Mouse (Mus musculus) CD4-positive naive resting alpha-beta T cell, adult 57 days (primary cell): Measurements from ENCODE around the gene Chst8. TPM values are rescaled to one million over a fixed set of nuclear protein-coding genes. Genes with fewer than 3 reads are reported as not detected.

ENCODE experiments used
- total RNA-seq: library from RNA; stranded (reverse); gene quantifications from one replicate; pipeline ENCODE4 v1.2.4, GENCODE M21; 2023

The Chst8 gene
- not detected for total RNA-seq

GRCm38 (mm10) chr7:34812531-34813111 is at the start of gene Chst8:
Gene Chst8, minus strand, starts transcription at chr7:34812711.

GRCm38 (mm10) chr7:34656632-34657031 is 155.9 kb downstream of the Chst8 start, which contains the start of gene Kctd15:
Gene Kctd15, minus strand, starts transcription at chr7:34656732.

Other genes starting within 250 kb of the Chst8 start
- 0.33 TPM for gene Kctd15, start 156.0 kb downstream of the Chst8 start, total RNA-seq
- 29.2 TPM for gene Pepd, start 99.7 kb upstream of the Chst8 start, total RNA-seq
- 36.7 TPM for gene Cebpg, start 243.9 kb upstream of the Chst8 start, total RNA-seq